Mouse (Mus musculus) cortical plate, adult 2 months (tissue): ENCODE data around the gene Gm30191. TPM values are rescaled to one million over a fixed set of nuclear protein-coding genes. Genes with fewer than 3 reads are reported as not detected.
"Not testable (repeated sequence)": the region's sequence is repeated elsewhere in the genome, so short reads cannot be mapped to it uniquely, and the experiment has no call there.

Experiments
- H3K27ac ChIP-seq: fragments of 200-500 bp; 2 replicates; pipeline ENCODE4 v1.5.1; 2012; ENCODE audit warnings: low read length, control low read depth, inconsistent platforms; ENCODE audit not compliant: insufficient read depth
- H3K4me1 ChIP-seq: fragments of 200-500 bp; 2 replicates; pipeline ENCODE4 v1.6.1; 2011; ENCODE audit warnings: low read length; ENCODE audit not compliant: control insufficient read depth, insufficient read depth
- H3K4me3 ChIP-seq: fragments of 200-500 bp; 2 replicates; pipeline ENCODE4 v1.5.1; 2011; ENCODE audit warnings: mild to moderate bottlenecking, low read length, control low read depth; ENCODE audit not compliant: insufficient read depth
- CTCF ChIP-seq: fragments of 200-500 bp; IDR thresholded peaks from 2 replicates; pipeline ENCODE4 v1.5.1; 2011; ENCODE audit warnings: mild to moderate bottlenecking, control low read depth, low read length; ENCODE audit not compliant: insufficient read depth; ENCODE audit errors: extremely low read depth
- POLR2A ChIP-seq: fragments of 200-500 bp; IDR thresholded peaks from 2 replicates; pipeline ENCODE4 v1.6.1; 2011; ENCODE audit warnings: mild to moderate bottlenecking, low read length, control low read depth; ENCODE audit not compliant: insufficient read depth; ENCODE audit errors: extremely low read depth
- polyA plus RNA-seq: library from polyadenylated mRNA; depleted of rRNA; stranded (reverse); fragments of >200 nt; gene quantifications from 2 replicates; pipeline ENCODE4 v1.2.3, GENCODE M21; 2012

Gm30191 gene
- polyA plus RNA-seq, 1 experiment: not detected

GRCm38 (mm10) chr4:134284942-134285341 is 38.2 kb downstream of the Gm30191 start:
- peaks cover 4% of the 10 kb centered on the region for H3K4me1 ChIP-seq
- no peak for TF ChIP-seq CTCF
- TF ChIP-seq POLR2A: no peak
- no peak overlapping the region for H3K4me3 ChIP-seq
- no peak overlapping the region for H3K27ac ChIP-seq

- TF ChIP-seq CTCF (no peak), POLR2A (no peak)
- no peak overlapping the region for H3K27ac ChIP-seq
- peaks cover 4% of the 10 kb centered on the region for H3K4me1 ChIP-seq
Measured at GRCm38 (mm10) chr4:134286226-134287167, 39.8 kb downstream of the Gm30191 start.

GRCm38 (mm10) chr4:134287168-134287564 is 40.4 kb downstream of the Gm30191 start:
- TF ChIP-seq POLR2A (peak; percentile 69), CTCF (no peak)

More at GRCm38 (mm10) chr4:134286226-134287167, 39.8 kb downstream of the Gm30191 start:
- peak overlapping the region; percentile 72 for H3K4me3 ChIP-seq

DNA sequence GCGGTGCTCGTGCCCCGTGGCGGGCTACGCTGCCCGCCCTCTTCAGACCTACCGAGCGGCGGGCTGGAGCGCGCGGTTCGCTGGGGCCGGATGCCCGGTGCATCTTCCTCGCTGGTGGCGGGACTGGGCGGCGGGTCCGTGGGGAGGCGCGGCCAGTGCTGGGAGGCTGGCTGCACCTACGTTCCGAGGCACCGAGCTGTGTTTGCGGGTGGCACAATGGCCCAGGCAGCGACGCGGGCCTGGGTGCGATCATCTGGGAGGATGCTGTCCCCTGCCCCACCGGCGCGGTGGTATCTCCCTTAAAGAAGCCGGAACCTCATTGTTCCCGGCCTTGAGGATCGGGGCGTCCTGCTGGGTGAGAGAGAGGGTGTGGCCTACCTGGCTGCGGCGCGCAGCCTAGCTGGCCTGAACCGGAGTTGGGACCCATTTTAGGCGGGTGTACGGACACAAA is 40.9 kb downstream of the Gm30191 start, which contains the start of gene Pdik1l:
Gene Pdik1l (minus strand): TSS at position 321 of the 451 bp plus-strand sequence.
- Histone ChIP-seq H3K4me3 (peak within 1 kb of the TSS; percentile 72), H3K4me1 (peaks cover 4% of the 10 kb centered on the region), H3K27ac (peak within 1 kb of the TSS; percentile 98)
- TF ChIP-seq CTCF (no peak), POLR2A (0 out of 2 replicates have a peak, but pooled peaks have one; percentile 23)

More at GRCm38 (mm10) chr4:134287168-134287564, 40.4 kb downstream of the Gm30191 start:
- Histone ChIP-seq H3K4me1 (peaks cover 4% of the 10 kb centered on the region), H3K27ac (peak overlapping the region; percentile 98), H3K4me3 (peak overlapping the region; percentile 72)

GRCm38 (mm10) chr4:134288397-134289256 is 41.9 kb downstream of the Gm30191 start:
- Histone ChIP-seq H3K4me1 (peaks cover 4% of the 10 kb centered on the region), H3K4me3 (peak overlapping the region; percentile 72; the same call in 1 of the 2 replicates), H3K27ac (no peak overlapping the region)
- TF ChIP-seq CTCF (no peak), POLR2A (no peak)

- no peak overlapping the region for H3K27ac ChIP-seq
- no peak overlapping the region for H3K4me3 ChIP-seq
- TF ChIP-seq CTCF (peak; percentile 91), POLR2A (no peak)
- peaks cover 2% of the 10 kb centered on the region for H3K4me1 ChIP-seq
Measured at GRCm38 (mm10) chr4:134292067-134292466, 45.3 kb downstream of the Gm30191 start.

- no peak overlapping the region for H3K4me3 ChIP-seq
- H3K27ac ChIP-seq: no peak overlapping the region
- TF ChIP-seq POLR2A (no peak), CTCF (no peak)
- peaks cover 2% of the 10 kb centered on the region for H3K4me1 ChIP-seq
Measured at GRCm38 (mm10) chr4:134293061-134293691, 46.4 kb downstream of the Gm30191 start.

DNA sequence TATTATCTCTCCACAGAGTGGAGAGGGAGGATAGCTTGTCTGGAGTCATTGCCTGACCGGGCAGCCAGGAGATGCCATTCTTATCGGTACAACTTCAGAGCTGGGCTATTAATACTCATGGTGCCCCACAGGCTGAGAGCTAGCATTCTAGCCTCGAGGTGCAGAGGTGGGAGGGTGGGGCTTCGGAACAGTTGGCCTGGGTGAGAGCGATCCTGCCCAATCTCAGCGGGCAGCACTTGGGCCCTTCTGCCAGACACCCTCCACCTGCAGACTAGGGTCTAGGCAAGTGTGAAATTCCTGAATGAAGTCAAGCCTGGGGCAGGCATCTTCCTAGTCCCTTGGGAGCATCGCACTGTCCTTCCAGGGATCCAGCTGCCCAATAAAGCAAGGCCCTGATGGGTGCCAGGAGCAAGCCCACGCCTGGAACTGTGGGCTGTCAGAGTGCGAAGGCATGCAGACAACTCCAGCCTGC is 47.0 kb downstream of the Gm30191 start:
- no peak overlapping the region for H3K27ac ChIP-seq
- H3K4me3 ChIP-seq: no peak overlapping the region
- no peak for TF ChIP-seq CTCF
- TF ChIP-seq POLR2A: no peak
- H3K4me1 ChIP-seq: no peaks in the 10 kb centered on the region; the same call in 1 of the 2 replicates

DNA sequence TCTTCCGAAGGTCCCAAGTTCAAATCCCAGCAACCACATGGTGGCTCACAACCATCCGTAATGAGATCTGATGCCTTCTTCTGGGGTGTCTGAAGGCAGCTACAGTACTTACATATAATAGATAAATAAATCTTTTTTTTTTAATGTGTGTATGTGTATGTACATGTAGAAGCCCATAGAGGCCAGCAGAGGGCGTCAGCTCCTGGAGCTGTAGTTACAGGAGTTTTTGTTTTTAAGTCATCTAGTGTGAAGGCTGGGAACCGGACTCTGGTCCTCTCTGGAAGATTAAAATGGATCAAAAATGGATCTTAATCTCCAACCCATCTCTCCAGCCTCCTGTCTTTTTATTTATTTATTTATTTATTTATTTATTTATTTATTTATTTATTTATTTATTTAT is 49.4 kb downstream of the Gm30191 start:
- H3K4me3 ChIP-seq, H3K27ac ChIP-seq, H3K4me1 ChIP-seq: not testable (repeated sequence)
